Mouse (Mus musculus): ENCODE measurements at regions not wholly inside any gene's neighbourhood (a gene's known extent, or its start where the extent isn't known, plus 50 kb on each side); places are given as distances from the start of the nearest gene placed in this dataset.
"Not testable (repeated sequence)": the region's sequence is repeated elsewhere in the genome, so short reads cannot be mapped to it uniquely, and the experiment has no call there.

DNA sequence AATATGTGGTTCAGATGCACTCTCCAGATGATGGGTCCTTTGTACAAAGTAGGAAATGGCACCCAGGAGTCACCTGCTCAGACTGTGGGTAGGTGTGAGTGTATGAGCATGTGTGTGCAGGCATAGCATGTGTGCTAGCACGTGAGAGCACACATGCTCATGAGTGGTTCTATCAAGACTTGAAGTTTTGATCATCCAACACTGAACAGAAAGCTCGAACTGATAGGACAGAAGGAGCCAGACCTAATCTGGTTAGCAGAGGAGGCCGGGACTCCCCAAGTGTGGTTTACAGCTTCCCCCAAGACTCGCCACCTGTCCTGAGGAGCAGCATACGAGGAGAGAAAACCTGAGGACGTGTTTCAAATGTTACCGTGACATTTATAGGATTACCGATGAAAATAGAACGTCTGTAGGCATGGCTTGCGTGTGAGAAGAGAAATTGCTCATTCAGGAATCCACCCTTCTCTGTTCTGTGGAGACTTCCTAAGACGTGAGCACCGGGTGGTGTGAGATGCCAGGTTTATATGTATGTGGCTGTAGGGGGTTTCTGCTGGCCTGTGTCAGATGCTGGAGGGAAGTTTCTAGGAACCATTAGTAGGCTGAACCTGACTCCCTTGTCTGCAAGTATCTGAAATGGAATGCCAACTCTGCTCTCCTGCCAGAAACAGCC, 366.0 kb downstream of the Fut8 start:
- H3K36me3 ChIP-seq (ENCODE audit: insufficient read depth, low read length), result no peaks in the 10 kb centered on the region
- ATAC-seq (ENCODE audit: low FRiP score, low TSS enrichment), result no peak
- no peaks in the 10 kb centered on the region for H3K4me1 ChIP-seq (ENCODE audit: insufficient read depth, low read length)
- no peak overlapping the region for H3K9ac ChIP-seq (replicated peaks; ENCODE audit: low read length)
- H3K4me3 ChIP-seq (ENCODE audit: low read length), result no peak overlapping the region
- no peaks in the 10 kb centered on the region for H3K27me3 ChIP-seq (ENCODE audit: insufficient read depth, low read length)
- H3K27ac ChIP-seq (ENCODE audit: low read length), result no peak overlapping the region
- no peak overlapping the region for H3K4me2 ChIP-seq (replicated peaks; ENCODE audit: low read depth, low read length)
- WGBS, result 87% methylated on average over 12 of the region's 12 CpGs
- no peaks in the 10 kb centered on the region for H3K9me3 ChIP-seq (ENCODE audit: low read length)

DNA sequence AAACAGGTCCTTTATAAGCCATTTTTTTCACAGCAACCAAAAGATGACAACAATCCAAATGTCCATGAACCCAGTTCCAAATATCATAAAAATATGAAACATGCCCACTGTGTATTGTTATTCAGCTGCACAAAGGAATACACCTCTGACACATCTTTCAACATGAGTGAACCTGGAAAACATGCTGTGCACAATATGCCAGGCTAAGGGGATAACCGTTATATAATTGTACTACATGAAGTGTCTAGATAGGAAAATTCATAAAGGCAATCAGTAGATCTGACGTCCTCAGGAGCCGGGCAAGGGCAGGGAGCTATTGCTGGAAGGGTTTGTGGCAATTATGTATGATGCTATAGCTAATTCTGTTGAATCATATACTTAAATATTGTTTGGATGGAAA, 379.6 kb downstream of the Fut8 start:
- Histone ChIP-seq H3K27ac (ENCODE audit: low read length) (no peak overlapping the region), H3K4me2 (replicated peaks; ENCODE audit: low read depth, low read length) (no peak overlapping the region), H3K9me3 (ENCODE audit: low read length) (no peaks in the 10 kb centered on the region), H3K27me3 (ENCODE audit: insufficient read depth, low read length) (no peaks in the 10 kb centered on the region), H3K4me3 (ENCODE audit: low read length) (no peak overlapping the region), H3K4me1 (ENCODE audit: insufficient read depth, low read length) (no peaks in the 10 kb centered on the region), H3K9ac (replicated peaks; ENCODE audit: low read length) (no peak overlapping the region), H3K36me3 (ENCODE audit: insufficient read depth, low read length) (no peaks in the 10 kb centered on the region)
- WGBS, result 94% methylated on average over 3 of the region's 3 CpGs
- no peak for ATAC-seq (ENCODE audit: low FRiP score, low TSS enrichment)

DNA sequence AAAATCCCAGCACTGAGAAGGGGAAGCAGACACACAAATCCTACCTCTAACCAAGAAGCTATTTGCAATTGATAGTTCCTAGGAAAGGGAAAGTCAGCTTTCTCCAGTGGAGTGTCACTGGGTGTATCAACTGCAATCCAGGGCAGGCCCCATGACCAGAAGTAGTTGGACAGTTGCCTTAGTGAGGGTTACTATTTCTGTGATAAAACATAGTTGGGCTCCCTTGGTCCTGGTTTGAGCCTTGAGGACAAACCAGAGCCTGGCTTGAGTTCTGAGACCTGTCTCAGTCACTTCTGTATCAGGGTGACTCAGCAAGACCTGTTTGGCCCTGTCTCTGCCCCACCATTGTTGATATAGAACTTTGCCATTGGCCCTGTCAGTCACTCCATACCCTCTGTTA, 384.3 kb downstream of the Fut8 start:
- no peak overlapping the region for H3K4me2 ChIP-seq (replicated peaks; ENCODE audit: low read depth, low read length)
- no peak overlapping the region for H3K9ac ChIP-seq (replicated peaks; ENCODE audit: low read length)
- no peak overlapping the region for H3K4me3 ChIP-seq (ENCODE audit: low read length)
- ATAC-seq (ENCODE audit: low FRiP score, low TSS enrichment), result no peak
- no peak overlapping the region for H3K27ac ChIP-seq (ENCODE audit: low read length)
- H3K27me3 ChIP-seq (ENCODE audit: insufficient read depth, low read length), result no peaks in the 10 kb centered on the region
- no peaks in the 10 kb centered on the region for H3K4me1 ChIP-seq (ENCODE audit: insufficient read depth, low read length)
- H3K36me3 ChIP-seq (ENCODE audit: insufficient read depth, low read length), result no peaks in the 10 kb centered on the region
- H3K9me3 ChIP-seq (ENCODE audit: low read length), result no peaks in the 10 kb centered on the region

DNA sequence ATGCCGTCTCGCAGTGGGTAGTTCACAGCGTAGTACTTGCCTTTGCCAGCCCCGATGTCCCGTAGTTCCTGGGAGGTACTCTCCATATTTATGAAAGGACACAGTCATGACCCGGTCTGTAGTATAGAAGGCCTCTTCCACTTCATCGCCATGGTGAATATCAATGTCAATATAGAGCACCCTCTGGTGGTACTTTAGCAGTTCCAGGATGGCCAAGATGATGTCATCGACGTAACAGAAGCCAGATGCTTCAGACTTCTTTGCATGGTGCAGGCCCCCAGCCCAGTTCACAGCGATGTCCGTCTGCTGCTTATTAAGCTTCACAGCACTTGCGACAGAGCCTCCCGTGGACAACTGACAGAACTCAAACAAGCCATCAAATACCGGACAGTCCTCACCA, 386.4 kb downstream of the Fut8 start:
- not testable (repeated sequence) for H3K4me1 ChIP-seq (ENCODE audit: insufficient read depth, low read length); H3K27me3 ChIP-seq (ENCODE audit: insufficient read depth, low read length); ATAC-seq (ENCODE audit: low FRiP score, low TSS enrichment); H3K4me3 ChIP-seq (ENCODE audit: low read length); H3K9me3 ChIP-seq (ENCODE audit: low read length); H3K4me2 ChIP-seq (replicated peaks; ENCODE audit: low read depth, low read length); H3K27ac ChIP-seq (ENCODE audit: low read length); H3K36me3 ChIP-seq (ENCODE audit: insufficient read depth, low read length); H3K9ac ChIP-seq (replicated peaks; ENCODE audit: low read length)
- WGBS, result 93% methylated on average over 14 of the region's 14 CpGs

DNA sequence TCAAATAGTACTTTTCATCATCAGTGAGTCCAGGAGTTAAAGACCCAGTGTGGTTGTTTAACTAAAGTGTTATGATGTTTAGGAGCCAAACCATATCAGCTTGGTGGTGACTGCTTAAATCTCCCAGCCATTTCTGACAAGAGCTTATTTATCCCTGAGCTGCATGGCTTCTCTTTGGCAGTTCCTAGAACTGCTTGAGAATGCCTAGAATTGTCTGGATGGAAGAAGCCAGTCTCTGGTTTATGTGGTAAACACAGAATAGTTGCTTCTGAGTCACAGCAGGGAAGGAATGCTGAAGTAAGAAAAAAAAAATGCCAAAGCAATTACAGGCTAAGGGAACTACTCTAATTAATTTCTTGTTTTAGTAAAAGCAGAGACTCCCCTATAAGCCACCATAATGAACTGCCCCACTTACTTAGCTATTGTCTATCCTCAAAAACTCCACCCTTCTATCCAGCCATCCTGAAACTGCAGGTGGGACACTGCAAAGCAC, 390.5 kb downstream of the Fut8 start:
- H3K4me3 ChIP-seq (ENCODE audit: low read length), result no peak overlapping the region
- no peaks in the 10 kb centered on the region for H3K27me3 ChIP-seq (ENCODE audit: insufficient read depth, low read length)
- H3K9me3 ChIP-seq (ENCODE audit: low read length), result no peaks in the 10 kb centered on the region
- no peak for ATAC-seq (ENCODE audit: low FRiP score, low TSS enrichment)
- H3K4me1 ChIP-seq (ENCODE audit: insufficient read depth, low read length), result no peaks in the 10 kb centered on the region
- H3K9ac ChIP-seq (replicated peaks; ENCODE audit: low read length), result no peak overlapping the region
- no peaks in the 10 kb centered on the region for H3K36me3 ChIP-seq (ENCODE audit: insufficient read depth, low read length)
- no peak overlapping the region for H3K4me2 ChIP-seq (replicated peaks; ENCODE audit: low read depth, low read length)
- H3K27ac ChIP-seq (ENCODE audit: low read length), result no peak overlapping the region

DNA sequence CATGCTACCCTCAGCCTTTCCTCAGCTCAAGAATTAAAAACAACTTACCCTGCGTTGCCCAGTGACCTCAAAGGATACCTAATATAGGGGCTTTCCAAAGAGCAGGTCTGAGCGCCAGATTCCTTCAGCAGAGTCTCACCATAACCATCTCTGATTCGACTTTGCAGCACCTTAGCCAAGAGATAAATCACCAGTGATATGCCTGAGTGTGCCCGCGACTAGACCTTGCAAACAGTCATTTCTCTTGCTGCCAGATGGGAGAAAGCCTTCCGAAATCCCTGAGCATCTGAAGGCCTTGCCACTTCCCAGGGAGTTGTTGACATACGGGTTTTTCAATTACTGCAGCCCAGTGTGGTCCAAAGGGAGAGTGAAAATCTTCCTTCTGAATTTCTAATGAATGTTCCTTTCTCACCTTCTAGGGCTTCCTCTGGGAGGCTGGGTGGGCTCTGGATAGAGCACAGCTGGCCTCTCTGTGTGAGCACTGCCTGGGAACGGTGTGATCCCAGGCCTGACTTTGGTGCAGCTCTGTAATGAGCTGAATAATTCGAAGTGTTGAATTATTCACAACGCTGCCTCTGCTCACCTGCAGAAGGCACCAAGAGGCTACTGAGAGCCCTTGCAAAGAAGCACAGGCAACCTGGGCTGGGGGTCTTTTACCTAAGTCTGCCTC, 396.2 kb downstream of the Fut8 start:
- whole genome bisulfite sequencing, result 20% methylated on average over 10 of the region's 10 CpGs
- H3K9ac ChIP-seq (replicated peaks; ENCODE audit: low read length), result no peak overlapping the region
- no peaks in the 10 kb centered on the region for H3K27me3 ChIP-seq (ENCODE audit: insufficient read depth, low read length)
- ATAC-seq (ENCODE audit: low FRiP score, low TSS enrichment), result no peak
- H3K9me3 ChIP-seq (ENCODE audit: low read length), result no peaks in the 10 kb centered on the region
- no peak overlapping the region for H3K4me2 ChIP-seq (replicated peaks; ENCODE audit: low read depth, low read length)
- H3K4me3 ChIP-seq (ENCODE audit: low read length), result no peak overlapping the region
- H3K27ac ChIP-seq (ENCODE audit: low read length), result no peak overlapping the region
- peaks cover 14% of the 10 kb centered on the region for H3K4me1 ChIP-seq (ENCODE audit: insufficient read depth, low read length)
- H3K36me3 ChIP-seq (ENCODE audit: insufficient read depth, low read length), result no peaks in the 10 kb centered on the region

DNA sequence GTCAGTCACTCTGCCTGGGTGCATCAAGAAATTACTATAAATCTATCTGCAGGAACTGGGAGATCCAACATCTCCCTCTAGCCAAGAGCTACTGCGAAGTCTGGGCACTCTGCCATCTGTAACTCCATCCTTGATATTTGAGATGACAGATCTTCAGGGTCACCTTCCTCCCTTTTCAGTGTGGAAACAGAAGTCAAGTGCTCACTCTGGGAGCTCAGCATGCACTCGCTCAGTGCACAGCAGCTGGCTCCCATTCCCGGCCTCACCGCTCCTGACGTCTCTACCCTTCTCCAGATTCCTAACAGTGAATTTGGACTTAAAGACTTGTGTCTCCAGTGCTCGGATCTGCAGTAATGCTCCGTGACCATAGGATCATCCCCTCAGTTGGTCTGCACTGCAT, 400.3 kb downstream of the Fut8 start:
- Histone ChIP-seq H3K27me3 (ENCODE audit: insufficient read depth, low read length) (no peaks in the 10 kb centered on the region), H3K27ac (ENCODE audit: low read length) (no peak overlapping the region), H3K36me3 (ENCODE audit: insufficient read depth, low read length) (no peaks in the 10 kb centered on the region), H3K9me3 (ENCODE audit: low read length) (no peaks in the 10 kb centered on the region), H3K4me1 (ENCODE audit: insufficient read depth, low read length) (peaks cover 14% of the 10 kb centered on the region), H3K4me3 (ENCODE audit: low read length) (no peak overlapping the region), H3K4me2 (replicated peaks; ENCODE audit: low read depth, low read length) (peak overlapping the region; percentile 7; the same call in 1 of the 2 replicates), H3K9ac (replicated peaks; ENCODE audit: low read length) (no peak overlapping the region)
- ATAC-seq (ENCODE audit: low FRiP score, low TSS enrichment), result peak; percentile 91
- WGBS, result 15% methylated on average over 7 of the region's 7 CpGs

DNA sequence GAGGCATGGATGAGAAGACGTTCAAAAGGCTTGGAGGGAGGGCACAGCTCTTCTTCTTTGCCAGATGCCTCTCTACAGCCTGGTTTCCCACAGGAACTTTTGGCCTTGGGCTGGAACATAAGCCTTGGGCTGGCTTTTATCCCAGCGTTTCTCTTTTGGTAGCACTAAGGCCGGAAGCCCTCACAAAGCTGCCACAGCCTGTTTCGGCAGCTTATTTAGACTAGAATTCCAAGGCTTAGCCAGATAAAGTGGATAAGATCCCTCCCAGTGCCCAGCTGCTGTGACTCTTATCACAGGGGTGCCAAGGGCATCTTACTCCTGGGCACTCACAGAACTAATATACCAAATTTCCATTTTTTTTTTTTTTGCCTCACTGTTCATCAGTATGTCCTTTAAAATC, 404.4 kb downstream of the Fut8 start:
- 60% methylated on average over 4 of the region's 4 CpGs for WGBS
- H3K27ac ChIP-seq (ENCODE audit: low read length), result no peak overlapping the region
- no peaks in the 10 kb centered on the region for H3K27me3 ChIP-seq (ENCODE audit: insufficient read depth, low read length)
- H3K4me2 ChIP-seq (replicated peaks; ENCODE audit: low read depth, low read length), result no peak overlapping the region
- no peak for ATAC-seq (ENCODE audit: low FRiP score, low TSS enrichment)
- no peaks in the 10 kb centered on the region for H3K36me3 ChIP-seq (ENCODE audit: insufficient read depth, low read length)
- no peaks in the 10 kb centered on the region for H3K9me3 ChIP-seq (ENCODE audit: low read length)
- no peak overlapping the region for H3K9ac ChIP-seq (replicated peaks; ENCODE audit: low read length)
- peaks cover 14% of the 10 kb centered on the region for H3K4me1 ChIP-seq (ENCODE audit: insufficient read depth, low read length)
- H3K4me3 ChIP-seq (ENCODE audit: low read length), result no peak overlapping the region

DNA sequence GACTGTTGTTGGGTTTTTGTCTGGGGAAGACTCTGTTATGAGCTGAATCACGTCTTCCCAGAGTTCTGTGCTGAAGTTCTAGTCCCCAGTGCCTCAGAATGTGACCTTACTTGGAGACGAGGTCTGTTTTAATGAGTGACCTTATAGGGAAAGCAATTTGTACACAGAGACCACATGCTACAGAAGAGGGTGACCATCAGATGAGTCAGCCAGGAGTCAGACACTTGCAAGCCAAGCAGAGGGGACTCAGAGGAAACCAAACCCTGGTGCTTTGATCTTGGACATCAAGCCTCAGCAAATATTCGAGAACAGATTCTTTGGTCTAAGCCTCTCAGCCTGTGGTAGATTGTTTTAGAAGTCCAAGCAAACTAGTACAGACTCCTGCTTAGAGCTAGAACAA, 409.9 kb downstream of the Fut8 start:
- Histone ChIP-seq H3K9ac (replicated peaks; ENCODE audit: low read length) (no peak overlapping the region), H3K4me3 (ENCODE audit: low read length) (no peak overlapping the region), H3K4me1 (ENCODE audit: insufficient read depth, low read length) (no peaks in the 10 kb centered on the region), H3K4me2 (replicated peaks; ENCODE audit: low read depth, low read length) (no peak overlapping the region), H3K27ac (ENCODE audit: low read length) (no peak overlapping the region), H3K36me3 (ENCODE audit: insufficient read depth, low read length) (no peaks in the 10 kb centered on the region), H3K9me3 (ENCODE audit: low read length) (no peaks in the 10 kb centered on the region), H3K27me3 (ENCODE audit: insufficient read depth, low read length) (no peaks in the 10 kb centered on the region)
- no peak for ATAC-seq (ENCODE audit: low FRiP score, low TSS enrichment)
- 60% methylated on average over 3 of the region's 3 CpGs for WGBS

DNA sequence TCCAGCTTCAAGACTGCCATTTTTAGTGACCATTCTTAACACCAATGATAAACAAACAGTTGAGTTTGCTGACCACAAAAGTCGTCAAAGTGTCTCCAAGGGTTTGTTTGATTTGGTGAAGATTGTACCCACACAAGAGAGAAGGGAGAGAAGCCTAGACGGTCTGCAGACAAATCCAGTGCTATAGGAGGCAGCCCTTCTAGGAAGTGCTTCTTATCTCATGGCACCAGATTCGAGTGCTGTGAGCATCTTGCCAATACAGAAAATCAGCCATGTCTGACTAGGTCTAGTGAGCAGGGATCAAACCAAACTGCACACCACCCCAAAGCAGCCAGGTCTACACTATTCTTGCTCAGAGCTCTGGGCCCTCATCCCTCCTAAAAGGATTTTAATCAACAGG, 416.4 kb downstream of the Fut8 start:
- no peaks in the 10 kb centered on the region for H3K9me3 ChIP-seq (ENCODE audit: low read length)
- no peaks in the 10 kb centered on the region for H3K36me3 ChIP-seq (ENCODE audit: insufficient read depth, low read length)
- H3K27me3 ChIP-seq (ENCODE audit: insufficient read depth, low read length), result no peaks in the 10 kb centered on the region
- no peak overlapping the region for H3K4me2 ChIP-seq (replicated peaks; ENCODE audit: low read depth, low read length)
- 65% methylated on average over 3 of the region's 3 CpGs for WGBS
- H3K27ac ChIP-seq (ENCODE audit: low read length), result no peak overlapping the region
- H3K9ac ChIP-seq (replicated peaks; ENCODE audit: low read length), result no peak overlapping the region
- no peak for ATAC-seq (ENCODE audit: low FRiP score, low TSS enrichment)
- H3K4me1 ChIP-seq (ENCODE audit: insufficient read depth, low read length), result no peaks in the 10 kb centered on the region
- no peak overlapping the region for H3K4me3 ChIP-seq (ENCODE audit: low read length)

Data from kidney, embryonic 16.5 days (tissue).